Mouse (Mus musculus): ENCODE data around the gene Ctr9.

DNA sequence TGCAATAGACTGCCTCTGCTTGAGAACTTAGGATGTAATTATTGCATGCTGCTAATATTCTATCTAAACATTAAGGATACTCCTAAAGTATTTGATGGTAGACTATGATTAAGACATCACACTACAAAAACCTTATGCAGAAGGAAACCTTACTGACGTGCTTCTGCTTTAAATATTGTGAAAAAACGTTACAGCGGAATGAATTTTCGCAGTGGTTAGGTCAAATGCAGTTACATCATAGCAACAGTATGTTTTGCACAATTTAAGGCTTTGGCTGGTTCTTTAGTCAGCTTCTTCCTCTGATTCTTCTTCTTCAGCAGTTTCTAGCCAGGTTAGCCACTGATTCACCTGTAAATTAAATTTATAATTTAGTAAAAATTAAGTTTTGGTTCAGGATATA is 43.7 kb downstream of the Ctr9 start:
- TF ChIP-seq MAZ (IDR thresholded peaks at IDR 0.05; ENCODE audit: low read depth, low read length) = no peak
- no peak for TF ChIP-seq CTCF (conservative IDR thresholded peaks at IDR 0.05 in 1 of 2, IDR thresholded peaks at IDR 0.05 in 1 of 2; ENCODE audit: low read depth in 2 of 2, low read length in 2 of 2)
- no peak for TF ChIP-seq USF1 (IDR thresholded peaks at IDR 0.05; ENCODE audit: low read depth, low read length)
- TF ChIP-seq RAD21 (IDR thresholded peaks at IDR 0.05; ENCODE audit: low read depth, low read length) = no peak
- no peak for TF ChIP-seq MAFK (IDR thresholded peaks at IDR 0.05; ENCODE audit: insufficient replicate concordance, low read length)
- no peak for TF ChIP-seq POLR2AphosphoS2 (IDR thresholded peaks at IDR 0.05; ENCODE audit: low read depth, low read length)
- no peak for TF ChIP-seq EP300 (IDR thresholded peaks at IDR 0.05; ENCODE audit: low read length)
- TF ChIP-seq POLR2A (IDR thresholded peaks at IDR 0.05; ENCODE audit: low read depth, low read length) = no peak
- no peak for TF ChIP-seq MXI1 (IDR thresholded peaks at IDR 0.05; ENCODE audit: low read depth, low read length)
- no peak for TF ChIP-seq ZMIZ1 (IDR thresholded peaks at IDR 0.05; ENCODE audit: low read depth, low read length)
- TF ChIP-seq ZC3H11A (IDR thresholded peaks at IDR 0.05; ENCODE audit: low read depth, low read length) = no peak
- no peak for TF ChIP-seq RCOR1 (conservative IDR thresholded peaks at IDR 0.05; ENCODE audit: low read depth, low read length)
- TF ChIP-seq MAX (IDR thresholded peaks at IDR 0.05; ENCODE audit: low read length) = no peak

Measured in CH12.LX (cell line).